Mouse (Mus musculus): Measurements from ENCODE around the gene Aldh1a1. TPM values are rescaled to one million over a fixed set of nuclear protein-coding genes. Genes with fewer than 3 reads are reported as not detected.

Aldh1a1 gene
- polyA plus RNA-seq, 1 experiment: 49.9 TPM

- 65% methylated on average over 4 of the region's 4 CpGs for WGBS
- no peaks in the 10 kb centered on the region for H3K4me1 ChIP-seq (ENCODE audit: control insufficient read depth, insufficient read depth, low read length)
- TF ChIP-seq CTCF (IDR thresholded peaks at IDR 0.05; ENCODE audit: control insufficient read depth, insufficient read depth, low read length): no peak
- no peak for TF ChIP-seq POLR2A (IDR thresholded peaks at IDR 0.05; ENCODE audit: borderline replicate concordance, control insufficient read depth, low read depth, low read length)
- H3K4me3 ChIP-seq (replicated peaks; ENCODE audit: control insufficient read depth, low read depth, low read length): no peak overlapping the region
- H3K27ac ChIP-seq (ENCODE audit: control insufficient read depth, insufficient read depth, low read depth, low read length, poor library complexity): no peak overlapping the region
Measured at GRCm38 (mm10) chr19:20541044-20541443, 48.5 kb downstream of the Aldh1a1 start.

GRCm38 (mm10) chr19:20541924-20542323 is 49.4 kb downstream of the Aldh1a1 start:
- Histone ChIP-seq H3K27ac (ENCODE audit: control insufficient read depth, insufficient read depth, low read depth, low read length, poor library complexity) (no peak overlapping the region), H3K4me1 (ENCODE audit: control insufficient read depth, insufficient read depth, low read length) (no peaks in the 10 kb centered on the region), H3K4me3 (replicated peaks; ENCODE audit: control insufficient read depth, low read depth, low read length) (no peak overlapping the region)
- 74% methylated on average over 1 of the region's 1 CpGs for WGBS
- TF ChIP-seq CTCF (IDR thresholded peaks at IDR 0.05; ENCODE audit: control insufficient read depth, insufficient read depth, low read length) (no peak), POLR2A (IDR thresholded peaks at IDR 0.05; ENCODE audit: borderline replicate concordance, control insufficient read depth, low read depth, low read length) (no peak)

GRCm38 (mm10) chr19:20543816-20544215 is 51.3 kb downstream of the Aldh1a1 start:
- TF ChIP-seq CTCF (IDR thresholded peaks at IDR 0.05; ENCODE audit: control insufficient read depth, insufficient read depth, low read length) (no peak), POLR2A (IDR thresholded peaks at IDR 0.05; ENCODE audit: borderline replicate concordance, control insufficient read depth, low read depth, low read length) (no peak)
- WGBS: 76% methylated on average over 1 of the region's 1 CpGs
- Histone ChIP-seq H3K27ac (ENCODE audit: control insufficient read depth, insufficient read depth, low read depth, low read length, poor library complexity) (no peak overlapping the region), H3K4me1 (ENCODE audit: control insufficient read depth, insufficient read depth, low read length) (no peaks in the 10 kb centered on the region), H3K4me3 (replicated peaks; ENCODE audit: control insufficient read depth, low read depth, low read length) (no peak overlapping the region)

- 93% methylated on average over 1 of the region's 1 CpGs for WGBS
- TF ChIP-seq POLR2A (IDR thresholded peaks at IDR 0.05; ENCODE audit: borderline replicate concordance, control insufficient read depth, low read depth, low read length) (no peak), CTCF (IDR thresholded peaks at IDR 0.05; ENCODE audit: control insufficient read depth, insufficient read depth, low read length) (no peak)
- Histone ChIP-seq H3K4me1 (ENCODE audit: control insufficient read depth, insufficient read depth, low read length) (no peaks in the 10 kb centered on the region), H3K27ac (ENCODE audit: control insufficient read depth, insufficient read depth, low read depth, low read length, poor library complexity) (no peak overlapping the region), H3K4me3 (replicated peaks; ENCODE audit: control insufficient read depth, low read depth, low read length) (no peak overlapping the region)
Measured at GRCm38 (mm10) chr19:20544941-20545340, 52.4 kb downstream of the Aldh1a1 start.

GRCm38 (mm10) chr19:20547025-20547424 is 54.5 kb downstream of the Aldh1a1 start:
- 88% methylated on average over 3 of the region's 3 CpGs for WGBS

GRCm38 (mm10) chr19:20549409-20549808 is 56.9 kb downstream of the Aldh1a1 start:
- Histone ChIP-seq H3K4me1 (ENCODE audit: control insufficient read depth, insufficient read depth, low read length) (no peaks in the 10 kb centered on the region), H3K4me3 (replicated peaks; ENCODE audit: control insufficient read depth, low read depth, low read length) (no peak overlapping the region), H3K27ac (ENCODE audit: control insufficient read depth, insufficient read depth, low read depth, low read length, poor library complexity) (no peak overlapping the region)
- WGBS: 93% methylated on average over 1 of the region's 1 CpGs
- no peak for TF ChIP-seq CTCF (IDR thresholded peaks at IDR 0.05; ENCODE audit: control insufficient read depth, insufficient read depth, low read length)
- no peak for TF ChIP-seq POLR2A (IDR thresholded peaks at IDR 0.05; ENCODE audit: borderline replicate concordance, control insufficient read depth, low read depth, low read length)

More at GRCm38 (mm10) chr19:20547025-20547424, 54.5 kb downstream of the Aldh1a1 start:
- H3K4me1 ChIP-seq (ENCODE audit: control insufficient read depth, insufficient read depth, low read length): no peaks in the 10 kb centered on the region
- H3K4me3 ChIP-seq (replicated peaks; ENCODE audit: control insufficient read depth, low read depth, low read length): no peak overlapping the region
- no peak overlapping the region for H3K27ac ChIP-seq (ENCODE audit: control insufficient read depth, insufficient read depth, low read depth, low read length, poor library complexity)
- TF ChIP-seq POLR2A (IDR thresholded peaks at IDR 0.05; ENCODE audit: borderline replicate concordance, control insufficient read depth, low read depth, low read length): no peak
- TF ChIP-seq CTCF (IDR thresholded peaks at IDR 0.05; ENCODE audit: control insufficient read depth, insufficient read depth, low read length): no peak

GRCm38 (mm10) chr19:20555365-20555764 is 62.9 kb downstream of the Aldh1a1 start:
- H3K27ac ChIP-seq (ENCODE audit: control insufficient read depth, insufficient read depth, low read depth, low read length, poor library complexity): no peak overlapping the region
- 84% methylated on average over 1 of the region's 1 CpGs for WGBS
- no peak overlapping the region for H3K4me3 ChIP-seq (replicated peaks; ENCODE audit: control insufficient read depth, low read depth, low read length)
- no peak for TF ChIP-seq CTCF (IDR thresholded peaks at IDR 0.05; ENCODE audit: control insufficient read depth, insufficient read depth, low read length)
- no peak for TF ChIP-seq POLR2A (IDR thresholded peaks at IDR 0.05; ENCODE audit: borderline replicate concordance, control insufficient read depth, low read depth, low read length)
- H3K4me1 ChIP-seq (ENCODE audit: control insufficient read depth, insufficient read depth, low read length): no peaks in the 10 kb centered on the region

- no peak for TF ChIP-seq CTCF (IDR thresholded peaks at IDR 0.05; ENCODE audit: control insufficient read depth, insufficient read depth, low read length)
- no peak for TF ChIP-seq POLR2A (IDR thresholded peaks at IDR 0.05; ENCODE audit: borderline replicate concordance, control insufficient read depth, low read depth, low read length)
- WGBS: 75% methylated on average over 4 of the region's 4 CpGs
- H3K27ac ChIP-seq (ENCODE audit: control insufficient read depth, insufficient read depth, low read depth, low read length, poor library complexity): no peak overlapping the region
- no peaks in the 10 kb centered on the region for H3K4me1 ChIP-seq (ENCODE audit: control insufficient read depth, insufficient read depth, low read length)
- H3K4me3 ChIP-seq (replicated peaks; ENCODE audit: control insufficient read depth, low read depth, low read length): no peak overlapping the region
Measured at GRCm38 (mm10) chr19:20557211-20557610, 64.7 kb downstream of the Aldh1a1 start.

- 81% methylated on average over 3 of the region's 3 CpGs for WGBS
- Histone ChIP-seq H3K4me3 (replicated peaks; ENCODE audit: control insufficient read depth, low read depth, low read length) (no peak overlapping the region), H3K27ac (ENCODE audit: control insufficient read depth, insufficient read depth, low read depth, low read length, poor library complexity) (no peak overlapping the region), H3K4me1 (ENCODE audit: control insufficient read depth, insufficient read depth, low read length) (no peaks in the 10 kb centered on the region)
- no peak for TF ChIP-seq CTCF (IDR thresholded peaks at IDR 0.05; ENCODE audit: control insufficient read depth, insufficient read depth, low read length)
- TF ChIP-seq POLR2A (IDR thresholded peaks at IDR 0.05; ENCODE audit: borderline replicate concordance, control insufficient read depth, low read depth, low read length): no peak
Measured at GRCm38 (mm10) chr19:20558069-20558468, 65.6 kb downstream of the Aldh1a1 start.
